Mouse (Mus musculus) adrenal gland, postnatal 10 days (tissue): ENCODE data around the gene Cnbd2. TPM values are rescaled to one million over a fixed set of nuclear protein-coding genes. Genes with fewer than 3 reads are reported as not detected.

Source experiments
- DNase-seq: peaks from one replicate; pipeline ENCODE4 v3.0.0; 2021; ENCODE audit warnings: mixed read lengths
- total RNA-seq, 2 experiments: library from RNA; stranded (reverse); gene quantifications; 2 replicates each; pipeline ENCODE4 v1.2.3; 2021

The Cnbd2 gene
- total RNA-seq, 2 experiments from 2014 or later = 1.5 to 2.0 TPM

GRCm38 (mm10) chr2:156311841-156312291 is 233 bp upstream of the Cnbd2 start:
- peak; percentile 78 for DNase-seq

- DNase-seq = no peak
Measured at GRCm38 (mm10) chr2:156313153-156313552, 1.1 kb downstream of the Cnbd2 start.

GRCm38 (mm10) chr2:156314811-156315210 is 2.7 kb downstream of the Cnbd2 start:
- DNase-seq = no peak

GRCm38 (mm10) chr2:156318491-156318890 is 6.4 kb downstream of the Cnbd2 start:
- DNase-seq = no peak

- DNase-seq = no peak
Measured at GRCm38 (mm10) chr2:156321538-156321937, 9.4 kb downstream of the Cnbd2 start.

GRCm38 (mm10) chr2:156324116-156324588 is 12.1 kb downstream of the Cnbd2 start:
- peak; percentile 14 for DNase-seq

GRCm38 (mm10) chr2:156324681-156325080 is 12.6 kb downstream of the Cnbd2 start:
- peak; percentile 33 for DNase-seq

- no peak for DNase-seq
Measured at GRCm38 (mm10) chr2:156330681-156331080, 18.6 kb downstream of the Cnbd2 start.

GRCm38 (mm10) chr2:156331446-156331965 is 19.4 kb downstream of the Cnbd2 start:
- DNase-seq = no peak

- no peak for DNase-seq
Measured at GRCm38 (mm10) chr2:156340078-156340477, 28.0 kb downstream of the Cnbd2 start.

GRCm38 (mm10) chr2:156344775-156345532 is 32.9 kb downstream of the Cnbd2 start:
- DNase-seq = peak; percentile 54

- DNase-seq = no peak
Measured at GRCm38 (mm10) chr2:156348812-156349211, 36.7 kb downstream of the Cnbd2 start.

- DNase-seq = no peak
Measured at GRCm38 (mm10) chr2:156349286-156349848, 37.3 kb downstream of the Cnbd2 start.

GRCm38 (mm10) chr2:156351243-156351642 is 39.1 kb downstream of the Cnbd2 start:
- DNase-seq = no peak

GRCm38 (mm10) chr2:156352413-156353165 is 40.5 kb downstream of the Cnbd2 start:
- DNase-seq = no peak

- peak; percentile 59 for DNase-seq
Measured at GRCm38 (mm10) chr2:156353265-156353692, 41.2 kb downstream of the Cnbd2 start.

GRCm38 (mm10) chr2:156356031-156356430 is 43.9 kb downstream of the Cnbd2 start:
- DNase-seq = no peak

- no peak for DNase-seq
Measured at GRCm38 (mm10) chr2:156368465-156368864, 56.4 kb downstream of the Cnbd2 start.

GRCm38 (mm10) chr2:156370896-156371295 is 58.8 kb downstream of the Cnbd2 start:
- DNase-seq = no peak

- no peak for DNase-seq
Measured at GRCm38 (mm10) chr2:156376956-156377355, 64.9 kb downstream of the Cnbd2 start.

GRCm38 (mm10) chr2:156379929-156380328 is 67.8 kb downstream of the Cnbd2 start:
- no peak for DNase-seq

GRCm38 (mm10) chr2:156381350-156381749 is 69.3 kb downstream of the Cnbd2 start:
- no peak for DNase-seq
